Mouse (Mus musculus): ENCODE data around the gene Pzp. TPM values are rescaled to one million over a fixed set of nuclear protein-coding genes. Genes with fewer than 3 reads are reported as not detected.

The Pzp gene
- 2,519 and 2,528 TPM in 2 replicates for polyA plus RNA-seq (2012; rRNA removed)

DNA sequence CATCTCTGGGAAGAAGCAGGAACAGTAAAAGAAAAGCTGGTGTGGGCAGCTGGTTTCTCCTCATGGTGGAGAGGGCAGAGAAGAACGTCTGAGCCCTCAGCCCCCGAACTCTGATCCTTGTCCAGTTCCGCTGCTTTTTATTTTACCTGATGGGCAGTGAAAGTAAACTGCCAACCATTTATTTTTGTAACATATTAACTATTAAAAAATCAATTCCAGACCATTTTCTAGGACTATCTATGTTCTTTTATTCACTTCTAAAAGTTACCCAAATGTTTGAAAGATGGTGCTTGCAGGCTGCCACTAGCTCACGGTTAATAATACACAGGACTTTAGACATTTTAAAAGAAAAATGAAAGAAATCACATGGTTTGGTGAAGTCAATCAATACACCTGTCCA lies at the start of gene Pzp:
Gene Pzp (minus strand): TSS at position 120 of the 400 bp plus-strand sequence.

DNA sequence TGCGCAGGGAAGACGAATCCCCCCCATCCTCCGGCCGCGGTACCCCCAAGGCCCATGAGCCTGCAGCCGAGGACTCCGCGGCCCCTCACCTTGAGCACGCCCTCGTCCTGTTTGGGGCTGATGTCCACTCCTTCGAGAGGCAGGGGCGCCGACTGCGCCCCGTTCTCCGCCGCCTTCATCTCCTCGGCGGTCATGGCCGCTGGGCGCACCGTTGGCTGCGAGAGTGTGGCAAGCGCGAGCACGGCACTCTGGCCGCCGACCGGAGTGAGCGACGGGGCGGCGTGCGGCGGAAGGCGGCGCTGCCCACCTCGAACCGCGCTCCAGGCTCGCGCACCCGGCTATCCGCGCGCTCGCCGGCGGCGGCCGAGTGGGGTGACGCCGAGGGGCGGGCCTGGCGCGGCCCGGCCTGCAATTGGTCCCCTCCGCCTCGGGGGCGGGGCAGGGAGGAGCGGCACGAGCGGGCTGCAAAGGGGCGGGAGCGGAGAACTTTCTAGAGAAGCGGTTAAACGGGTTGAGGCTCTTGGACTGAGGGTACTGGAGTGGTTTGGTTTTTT lies 88.1 kb downstream of the Pzp start, which contains the start of gene Fkbp4:
Gene Fkbp4 (minus strand): TSS at position 361 of the 554 bp plus-strand sequence.

Other genes with a start within 250 kb of the Pzp start
- gene Tead4, start 225.9 kb downstream of the Pzp start, polyA plus RNA-seq (2012; rRNA removed), result 0.20 and 0.22 TPM in 2 replicates
- gene Tulp3, start 170.9 kb downstream of the Pzp start, polyA plus RNA-seq (2012; rRNA removed), result 2.9 and 3.4 TPM in 2 replicates
- gene Rhno1, start 163.8 kb downstream of the Pzp start, polyA plus RNA-seq (2012; rRNA removed), result 8.4 and 9.5 TPM in 2 replicates
- 12.4 and 15.1 TPM in 2 replicates for gene Foxm1, start 163.8 kb downstream of the Pzp start, polyA plus RNA-seq (2012; rRNA removed)
- gene Tex52, start 151.3 kb downstream of the Pzp start, polyA plus RNA-seq (2012; rRNA removed), result 0.05 and 0.07 TPM in 2 replicates
- not detected in 2 replicates for gene Gm44596, start 151.2 kb downstream of the Pzp start, polyA plus RNA-seq (2012; rRNA removed)
- gene Nrip2, start 127.4 kb downstream of the Pzp start, polyA plus RNA-seq (2012; rRNA removed), result 1.4 and 2.0 TPM in 2 replicates
- gene Itfg2, start 101.8 kb downstream of the Pzp start, polyA plus RNA-seq (2012; rRNA removed), result 5.4 and 5.6 TPM in 2 replicates
- 75.1 and 76.5 TPM in 2 replicates for gene Fkbp4, start 88.0 kb downstream of the Pzp start, polyA plus RNA-seq (2012; rRNA removed)
- 68.7 and 95.4 TPM in 2 replicates for gene A2ml1, start 54.9 kb upstream of the Pzp start, polyA plus RNA-seq (2012; rRNA removed)
- 0.07 and 0.16 TPM in 2 replicates for gene Klrb1a, start 96.8 kb upstream of the Pzp start, polyA plus RNA-seq (2012; rRNA removed)
- 1.1 and 1.2 TPM in 2 replicates for gene Clec2h, start 135.7 kb upstream of the Pzp start, polyA plus RNA-seq (2012; rRNA removed)
- 0.04 and 0.12 TPM in 2 replicates for gene Klrb1, start 196.3 kb upstream of the Pzp start, polyA plus RNA-seq (2012; rRNA removed)

Data from liver, embryonic 18 days (tissue).